Mouse (Mus musculus) forebrain, embryonic 11.5 days (tissue): Measurements from ENCODE around the gene Sardh. TPM values are rescaled to one million over a fixed set of nuclear protein-coding genes. Genes with fewer than 3 reads are reported as not detected.

Experiments used
- ATAC-seq: fragments of 200-750 bp; cut with Nextera tagmentation; replicated peaks from 2 replicates; pipeline ENCODE4 v1.8.0; 2017; ENCODE audit warnings: moderate TSS enrichment; ENCODE audit not compliant: low FRiP score
- DNase-seq: peaks from one replicate; pipeline ENCODE4 v3.0.0-alpha.2; 2017; ENCODE audit warnings: low spot score
- H3K27ac ChIP-seq: fragments of 300-500 bp; sonication (generic); 2 replicates; pipeline ENCODE4 v1.5.1; 2014; ENCODE audit warnings: low read depth, low read length
- H3K27me3 ChIP-seq: fragments of 300-500 bp; sonication (generic); 2 replicates; pipeline ENCODE4 v1.6.1; 2014; ENCODE audit warnings: mild to moderate bottlenecking, low read length, mixed read lengths; ENCODE audit not compliant: control insufficient read depth, insufficient read depth
- H3K36me3 ChIP-seq: fragments of 300-500 bp; sonication (generic); 2 replicates; pipeline ENCODE4 v1.6.1; 2014; ENCODE audit warnings: mild to moderate bottlenecking, low read length, moderate library complexity, mixed read lengths; ENCODE audit not compliant: control insufficient read depth, insufficient read depth
- H3K4me1 ChIP-seq: fragments of 300-500 bp; sonication (generic); replicated peaks from 2 replicates; pipeline ENCODE4 v1.6.1; 2014; ENCODE audit warnings: low read length, mixed read lengths; ENCODE audit not compliant: control insufficient read depth, insufficient read depth
- H3K4me2 ChIP-seq: fragments of 300-500 bp; sonication (generic); 2 replicates; pipeline ENCODE4 v1.6.1; 2014; ENCODE audit warnings: low read depth, mild to moderate bottlenecking, low read length, moderate library complexity, mixed read lengths; ENCODE audit not compliant: severe bottlenecking
- H3K4me3 ChIP-seq: fragments of 300-500 bp; sonication (generic); 2 replicates; pipeline ENCODE4 v1.5.1; 2014; ENCODE audit warnings: low read depth, low read length
- H3K9ac ChIP-seq: fragments of 300-500 bp; sonication (generic); 2 replicates; pipeline ENCODE4 v1.6.1; 2014; ENCODE audit warnings: low read length
- H3K9me3 ChIP-seq: fragments of 300-500 bp; sonication (generic); 2 replicates; pipeline ENCODE4 v1.6.1; 2016; ENCODE audit warnings: low read length, mixed read lengths; ENCODE audit not compliant: control insufficient read depth
- WGBS: fragments of 180-500 bp; shearing (Covaris S2); extraction: QIAGEN DNeasy Blood & Tissue Kit; methylation state at CpG from one replicate; pipeline ENCODE4 v1.1.7; 2014; 5-methylcytosine and 5-hydroxymethylcytosine counted together
- polyA plus RNA-seq: library from polyadenylated mRNA; unstranded; fragments of >200 nt; fragmentation: Nextera tagmentation; extraction: Ambion mirVana; gene quantifications from 2 replicates; pipeline ENCODE4 v1.2.1, GENCODE M21; 2014

Gene Sardh
- polyA plus RNA-seq = 3.2 and 6.0 TPM in 2 replicates

GRCm38 (mm10) chr2:27248211-27248610 lies at the start of gene Sardh:
Gene Sardh, minus strand, starts transcription at chr2:27248337.
- Histone ChIP-seq H3K4me2 (no peak within 1 kb of the TSS), H3K27ac (no peak within 1 kb of the TSS), H3K9me3 (no peaks in the 10 kb centered on the region), H3K4me1 (no peaks in the 10 kb centered on the region), H3K9ac (no peak within 1 kb of the TSS), H3K36me3 (no peaks in the 10 kb centered on the region), H3K4me3 (no peak within 1 kb of the TSS), H3K27me3 (no peaks in the 10 kb centered on the region)
- 78% methylated on average over 2 of the region's 2 CpGs for WGBS
- no peak for DNase-seq
- ATAC-seq = no peak

DNA sequence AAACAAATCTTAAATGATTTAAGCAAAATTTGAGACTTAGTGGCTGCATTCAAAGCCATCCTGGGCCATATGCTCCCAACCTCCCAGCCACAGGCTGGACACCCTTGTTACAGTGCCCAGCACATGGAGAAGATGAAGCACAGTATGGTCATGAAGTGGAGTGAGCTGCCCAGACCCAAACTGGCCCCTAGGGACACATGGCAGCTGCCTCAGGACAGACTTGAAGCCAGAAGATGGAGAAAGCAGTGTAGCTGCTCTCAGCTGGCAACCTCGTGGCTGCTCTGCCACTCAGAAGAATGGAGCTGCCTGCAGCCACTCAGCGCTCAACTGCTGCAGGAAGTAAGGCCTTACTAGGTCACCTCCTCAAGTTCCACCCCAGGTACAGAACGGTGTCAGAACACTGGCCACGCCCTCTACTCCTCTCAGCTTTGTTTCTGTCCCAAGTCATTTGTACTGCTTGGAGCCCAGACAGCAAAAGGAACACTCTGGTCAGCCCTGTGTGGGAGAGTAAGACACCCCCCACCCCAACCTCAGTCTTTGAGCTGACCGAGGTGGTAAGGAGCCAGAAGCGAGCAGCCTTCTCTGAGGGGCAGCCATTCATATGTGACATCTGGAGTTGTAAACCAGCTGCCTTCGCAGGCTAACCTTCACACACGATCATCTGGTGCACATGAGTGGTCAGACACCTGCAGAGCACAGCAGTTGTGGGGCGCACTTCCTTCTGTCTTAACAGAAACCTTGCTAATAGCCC lies 48.7 kb upstream of the Sardh start:
- no peak overlapping the region for H3K9ac ChIP-seq
- H3K27me3 ChIP-seq = no peaks in the 10 kb centered on the region
- WGBS = 86% methylated on average over 9 of the region's 9 CpGs
- ATAC-seq (no peak), DNase-seq (no peak)
- no peaks in the 10 kb centered on the region for H3K9me3 ChIP-seq
- H3K4me2 ChIP-seq = no peak overlapping the region
- H3K36me3 ChIP-seq = no peaks in the 10 kb centered on the region
- H3K27ac ChIP-seq = no peak overlapping the region
- peaks cover 6% of the 10 kb centered on the region for H3K4me1 ChIP-seq
- H3K4me3 ChIP-seq = no peak overlapping the region

GRCm38 (mm10) chr2:27294777-27295176 lies 46.6 kb upstream of the Sardh start:
- ATAC-seq = no peak
- Histone ChIP-seq H3K9ac (no peak overlapping the region), H3K4me1 (no peaks in the 10 kb centered on the region), H3K9me3 (no peaks in the 10 kb centered on the region), H3K4me3 (no peak overlapping the region), H3K36me3 (no peaks in the 10 kb centered on the region; the same call in 1 of the 2 replicates), H3K4me2 (no peak overlapping the region), H3K27ac (no peak overlapping the region), H3K27me3 (no peaks in the 10 kb centered on the region)
- 97% methylated on average over 3 of the region's 3 CpGs for WGBS
- DNase-seq = no peak

DNA sequence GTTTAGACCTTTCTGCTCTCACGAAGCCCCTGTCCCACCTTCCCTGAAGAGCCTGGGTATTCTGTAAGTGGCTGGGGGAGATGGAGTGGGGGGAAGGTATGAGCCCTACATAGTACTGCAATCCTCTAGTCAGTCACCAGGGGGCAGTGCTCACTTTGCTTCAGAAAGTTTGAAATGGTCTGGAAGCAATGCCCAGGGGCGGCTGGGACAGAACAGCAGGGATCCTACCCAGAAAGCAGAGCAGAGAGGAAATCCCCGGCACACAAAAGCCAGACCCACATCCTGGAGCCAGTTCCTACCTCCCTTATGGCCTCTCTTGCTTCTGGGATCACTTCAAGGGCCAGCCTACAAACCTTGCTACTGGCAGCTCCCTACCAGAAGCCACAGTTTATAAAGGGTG lies 40.9 kb upstream of the Sardh start:
- WGBS = 18% methylated on average over 3 of the region's 3 CpGs
- Histone ChIP-seq H3K27ac (no peak overlapping the region), H3K27me3 (no peaks in the 10 kb centered on the region), H3K4me3 (no peak overlapping the region), H3K9ac (peak overlapping the region; percentile 12), H3K4me2 (no peak overlapping the region), H3K9me3 (no peaks in the 10 kb centered on the region), H3K4me1 (peaks cover 6% of the 10 kb centered on the region; the same call in 1 of the 2 replicates), H3K36me3 (no peaks in the 10 kb centered on the region; the same call in 1 of the 2 replicates)
- DNase-seq = peak; percentile 92
- peak; percentile 71 for ATAC-seq

GRCm38 (mm10) chr2:27286971-27287710 lies 39.0 kb upstream of the Sardh start:
- Histone ChIP-seq H3K36me3 (no peaks in the 10 kb centered on the region; the same call in 1 of the 2 replicates), H3K9ac (no peak overlapping the region), H3K9me3 (no peaks in the 10 kb centered on the region), H3K4me3 (no peak overlapping the region), H3K4me2 (no peak overlapping the region), H3K27ac (no peak overlapping the region), H3K27me3 (no peaks in the 10 kb centered on the region), H3K4me1 (peaks cover 6% of the 10 kb centered on the region; the same call in 1 of the 2 replicates)
- no peak for ATAC-seq
- WGBS = 85% methylated on average over 7 of the region's 7 CpGs
- DNase-seq = no peak

- ATAC-seq (no peak), DNase-seq (no peak)
- H3K4me2 ChIP-seq = no peak overlapping the region
- 71% methylated on average over 7 of the region's 7 CpGs for WGBS
- no peak overlapping the region for H3K4me3 ChIP-seq
- H3K27me3 ChIP-seq = no peaks in the 10 kb centered on the region
- no peak overlapping the region for H3K27ac ChIP-seq
- no peaks in the 10 kb centered on the region for H3K9me3 ChIP-seq
- no peaks in the 10 kb centered on the region; the same call in 1 of the 2 replicates for H3K36me3 ChIP-seq
- H3K9ac ChIP-seq = no peak overlapping the region
- H3K4me1 ChIP-seq = peaks cover 5% of the 10 kb centered on the region; the same call in 1 of the 2 replicates
Measured at GRCm38 (mm10) chr2:27284441-27284840, 36.3 kb upstream of the Sardh start.

GRCm38 (mm10) chr2:27281771-27282170 lies 33.6 kb upstream of the Sardh start:
- DNase-seq = no peak
- Histone ChIP-seq H3K4me3 (no peak overlapping the region), H3K4me1 (no peaks in the 10 kb centered on the region), H3K36me3 (no peaks in the 10 kb centered on the region; the same call in 1 of the 2 replicates), H3K27ac (no peak overlapping the region), H3K27me3 (no peaks in the 10 kb centered on the region), H3K9ac (no peak overlapping the region), H3K9me3 (no peaks in the 10 kb centered on the region), H3K4me2 (no peak overlapping the region)
- WGBS = 89% methylated on average over 9 of the region's 9 CpGs
- ATAC-seq = no peak

DNA sequence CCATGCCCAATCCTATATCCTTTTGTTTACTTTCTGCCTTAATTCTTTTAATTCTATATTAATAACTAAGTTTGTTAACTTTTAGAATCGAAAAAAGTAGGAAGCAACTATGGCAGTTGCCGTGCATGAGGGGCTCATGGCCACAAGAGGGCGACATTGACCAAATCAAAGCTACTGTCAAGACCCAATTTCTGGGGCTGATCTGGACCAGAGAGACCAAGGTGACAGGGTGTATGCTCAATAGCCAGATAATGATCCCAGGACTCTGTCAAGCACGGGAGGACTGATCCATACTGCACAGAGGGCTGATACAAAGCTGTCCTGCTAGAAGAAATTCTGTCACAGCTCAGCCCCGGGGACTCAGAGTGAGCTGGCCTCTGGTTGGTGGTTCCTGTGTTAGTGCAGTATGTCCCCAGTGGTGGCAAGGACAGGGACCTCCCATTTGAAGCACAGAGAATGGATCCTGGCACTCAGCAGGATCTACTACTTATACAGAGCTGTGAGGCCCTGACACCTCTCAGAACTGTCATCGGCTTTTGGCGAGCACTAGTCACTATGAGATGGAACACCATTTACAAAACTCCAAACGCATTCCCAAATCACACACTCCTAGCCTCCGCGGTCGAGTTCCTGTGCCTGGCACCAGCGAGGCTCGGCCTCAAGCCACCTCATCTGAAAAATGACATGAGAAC lies 32.9 kb upstream of the Sardh start:
- WGBS = 74% methylated on average over 13 of the region's 13 CpGs
- DNase-seq (peak; percentile 80), ATAC-seq (no peak)

More for the DNA sequence above, 32.9 kb upstream of the Sardh start:
- no peaks in the 10 kb centered on the region for H3K4me1 ChIP-seq
- no peak overlapping the region for H3K27ac ChIP-seq
- H3K27me3 ChIP-seq = no peaks in the 10 kb centered on the region
- no peak overlapping the region for H3K4me3 ChIP-seq
- H3K36me3 ChIP-seq = no peaks in the 10 kb centered on the region; the same call in 1 of the 2 replicates
- no peak overlapping the region for H3K4me2 ChIP-seq
- no peaks in the 10 kb centered on the region for H3K9me3 ChIP-seq
- no peak overlapping the region for H3K9ac ChIP-seq
